Mouse (Mus musculus): ENCODE results near the gene Plxdc1.

The Plxdc1 gene

GRCm38 (mm10) chr11:97994539-97995100, 8.4 kb upstream of the Plxdc1 start:
- CTCF ChIA-PET = interaction anchor here (0.6 kb wide), 1 partner anchor 24 kb away, joined by 5 read pairs; no protein-coding TSS in a partner anchor

GRCm38 (mm10) chr11:97988530-97989096, 2.4 kb upstream of the Plxdc1 start:
- CTCF ChIA-PET = interaction anchor here (0.7 kb wide), 1 partner anchor 410 kb away, joined by 3 read pairs; no protein-coding TSS in a partner anchor

- CTCF ChIA-PET = interaction anchor here (0.6 to 0.7 kb wide), 2 partner anchors 56 to 789 kb away, joined by 3 to 4 read pairs; no protein-coding TSS in a partner anchor
Observed at GRCm38 (mm10) chr11:97987551-97988526, 1.6 kb upstream of the Plxdc1 start.

GRCm38 (mm10) chr11:97986738-97987465, 658 bp upstream of the Plxdc1 start:
- CTCF ChIA-PET = interaction anchor here (0.6 to 1.8 kb wide), 4 partner anchors 15 to 788 kb away, joined by 3 to 4 read pairs (median 4); no protein-coding TSS in a partner anchor

- CTCF ChIA-PET = interaction anchor here (0.7 kb wide), 1 partner anchor 350 kb away, joined by 4 read pairs; no protein-coding TSS in a partner anchor
Observed at GRCm38 (mm10) chr11:97983983-97984382, 2.3 kb downstream of the Plxdc1 start.

- CTCF ChIA-PET = interaction anchor here (0.7 kb wide), 1 partner anchor 350 kb away, joined by 4 read pairs; no protein-coding TSS in a partner anchor
Observed at GRCm38 (mm10) chr11:97983506-97983905, 2.7 kb downstream of the Plxdc1 start.

GRCm38 (mm10) chr11:97982721-97983120, 3.5 kb downstream of the Plxdc1 start:
- CTCF ChIA-PET = no interaction called here

- CTCF ChIA-PET = interaction anchor here (0.6 kb wide), 1 partner anchor 19 kb away, joined by 3 read pairs; no protein-coding TSS in a partner anchor
Observed at GRCm38 (mm10) chr11:97980531-97980966, 5.7 kb downstream of the Plxdc1 start.

GRCm38 (mm10) chr11:97979824-97980495, 6.3 kb downstream of the Plxdc1 start:
- CTCF ChIA-PET = interaction anchor here (0.6 kb wide), 2 partner anchors 19 to 23 kb away, joined by 3 read pairs; no protein-coding TSS in a partner anchor

- CTCF ChIA-PET = no interaction called here
Observed at GRCm38 (mm10) chr11:97978392-97978791, 7.9 kb downstream of the Plxdc1 start.

GRCm38 (mm10) chr11:97977797-97978196, 8.4 kb downstream of the Plxdc1 start:
- CTCF ChIA-PET = interaction anchor here (0.6 kb wide), 1 partner anchor 487 kb away, joined by 3 read pairs; no protein-coding TSS in a partner anchor

GRCm38 (mm10) chr11:97974746-97975145, 11.5 kb downstream of the Plxdc1 start:
- CTCF ChIA-PET = no interaction called here

GRCm38 (mm10) chr11:97974141-97974540, 12.1 kb downstream of the Plxdc1 start:
- CTCF ChIA-PET = no interaction called here

GRCm38 (mm10) chr11:97972434-97972833, 13.8 kb downstream of the Plxdc1 start:
- CTCF ChIA-PET = no interaction called here

GRCm38 (mm10) chr11:97971232-97971631, 15.0 kb downstream of the Plxdc1 start:
- CTCF ChIA-PET = no interaction called here

GRCm38 (mm10) chr11:97970771-97971170, 15.5 kb downstream of the Plxdc1 start:
- CTCF ChIA-PET = interaction anchor here (0.6 to 0.7 kb wide), 2 partner anchors 61 to 82 kb away, joined by 3 to 4 read pairs; partner anchors contain the start of gene Stac2

GRCm38 (mm10) chr11:97968385-97968784, 17.9 kb downstream of the Plxdc1 start:
- CTCF ChIA-PET = interaction anchor here (0.7 kb wide), 1 partner anchor 1093 kb away, joined by 3 read pairs; no protein-coding TSS in a partner anchor

GRCm38 (mm10) chr11:97967114-97967513, 19.1 kb downstream of the Plxdc1 start:
- CTCF ChIA-PET = no interaction called here

- CTCF ChIA-PET = interaction anchor here (0.8 kb wide), 1 partner anchor 19 kb away, joined by 3 read pairs; no protein-coding TSS in a partner anchor
Observed at GRCm38 (mm10) chr11:97960907-97961306, 25.3 kb downstream of the Plxdc1 start.

GRCm38 (mm10) chr11:97959300-97959680, 27.0 kb downstream of the Plxdc1 start:
- CTCF ChIA-PET = no interaction called here
